17 mouse cellular contexts compared by ENCODE assay signal in the genomic region with DNA sequence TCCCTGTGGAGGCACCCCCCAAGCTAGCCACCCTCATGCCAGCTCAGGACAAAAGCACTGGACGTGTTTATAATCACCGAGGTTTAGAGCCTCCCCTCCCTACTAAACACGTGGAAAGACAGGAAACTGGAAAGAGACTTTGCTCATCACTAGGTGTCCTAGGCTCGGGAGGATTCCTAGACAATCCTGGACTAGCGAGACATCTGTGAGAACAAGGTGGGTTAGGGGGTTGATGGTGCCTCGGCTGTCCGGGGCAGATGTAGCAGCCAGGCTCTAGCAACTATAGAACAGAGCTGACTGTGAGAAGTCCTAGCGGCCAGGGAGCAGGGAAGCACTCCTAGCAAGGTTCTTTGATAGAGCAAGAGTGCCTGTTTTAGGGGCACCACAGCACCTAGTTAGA. TPM values are rescaled to one million over a fixed set of nuclear protein-coding genes. Genes with fewer than 3 reads are reported as not detected.
DNase-seq lines count a peak whose midpoint lies in the region; ATAC-seq and TF ChIP-seq lines count a peak whose summit lies in the region.
"Had no signal": no experiment of that assay in that cellular context is flagged by ENCODE, and none has a peak within 500 bp of the region (broad histone marks: within the 10 kb centered on the region; RNA-seq: fewer than 3 reads in every experiment).

No protein-coding gene starts in this region.

- H3K9me3 ChIP-seq in heart, embryonic 13.5 days = no peaks in the 10 kb centered on the region
- H3K9me3 ChIP-seq in ES-E14 (ENCODE audit: control insufficient read depth, insufficient read depth, low read depth, low read length) = no peaks in the 10 kb centered on the region
- H3K9me3 ChIP-seq: forebrain, embryonic 15.5 days; megakaryocyte, embryonic 14.5 days had no signal

- 0 out of 2 replicates have a peak overlapping the region, but pooled peaks have one; percentile 14 for H3K9ac ChIP-seq in heart, embryonic 13.5 days
- H3K9ac ChIP-seq in ES-E14 (ENCODE audit: insufficient read depth, low read depth, low read length, poor library complexity, severe bottlenecking) = peak overlapping the region; percentile 12; the same call in 1 of the 2 replicates
- H3K9ac ChIP-seq: forebrain, embryonic 15.5 days; liver, embryonic 14.5 days had no signal

- H3K4me2 ChIP-seq in heart, embryonic 13.5 days = no peak overlapping the region
- H3K4me2 ChIP-seq: forebrain, embryonic 15.5 days had no signal

- in situ Hi-C loops in ES-E14 (cut with MboI; ENCODE audit: low sequenced_read_pairs in 2 of 2, unreplicated experiment in 2 of 2) = no loop called here

- TF ChIP-seq CTCF in layer of hippocampus, adult 2 months (conservative IDR thresholded peaks at IDR 0.05) = no peak
- no peak for TF ChIP-seq CTCF in embryonic fibroblast, embryonic 13.5 days (IDR thresholded peaks at IDR 0.05; ENCODE audit: borderline replicate concordance, insufficient read depth, low read length)

- no peak overlapping the region for H3K4me3 ChIP-seq in heart, embryonic 13.5 days
- no peak overlapping the region for H3K4me3 ChIP-seq in layer of hippocampus, adult 2 months
- no peak overlapping the region for H3K4me3 ChIP-seq in ES-E14 (ENCODE audit: insufficient read depth in 1 of 2, low read depth in 1 of 2, low read length in 2 of 2, poor library complexity in 1 of 2, severe bottlenecking in 1 of 2)
- H3K4me3 ChIP-seq in embryonic fibroblast, embryonic 13.5 days (ENCODE audit: insufficient read depth, low read length) = no peak overlapping the region
- H3K4me3 ChIP-seq: forebrain, embryonic 15.5 days; megakaryocyte, embryonic 14.5 days had no signal

- H3K27ac ChIP-seq in heart, embryonic 13.5 days (replicated peaks) = no peak overlapping the region
- H3K27ac ChIP-seq in layer of hippocampus, adult 2 months = peak overlapping the region; percentile 69
- peak overlapping the region; percentile 2; the same call in 1 of the 2 replicates for H3K27ac ChIP-seq in ES-E14 (ENCODE audit: insufficient read depth, low read depth, low read length, poor library complexity, severe bottlenecking)
- H3K27ac ChIP-seq in embryonic fibroblast, embryonic 13.5 days (ENCODE audit: insufficient read depth, low read length) = 0 out of 2 replicates have a peak overlapping the region, but pooled peaks have one; percentile 7
- H3K27ac ChIP-seq: forebrain, embryonic 15.5 days; liver, embryonic 14.5 days had no signal

- ATAC-seq in heart, embryonic 13.5 days (ENCODE audit: extremely low read depth, insufficient number of reproducible peaks, low FRiP score, low TSS enrichment) = no peak
- ATAC-seq: CD4-positive, CD25-positive, alpha-beta regulatory T cell, adult 4 months; forebrain, embryonic 15.5 days had no signal

- TF ChIP-seq POLR2A in embryonic fibroblast, embryonic 13.5 days (IDR thresholded peaks at IDR 0.05; ENCODE audit: low read depth, low read length) = peak; percentile 4; the same call in 1 of the 2 replicates

- H3K27me3 ChIP-seq in heart, embryonic 13.5 days (replicated peaks) = peaks cover 16% of the 10 kb centered on the region
- H3K27me3 ChIP-seq: forebrain, embryonic 15.5 days had no signal

- WGBS in heart, embryonic 13.5 days = 42% methylated on average over 8 of the region's 8 CpGs

- peaks cover 44% of the 10 kb centered on the region for H3K4me1 ChIP-seq in heart, embryonic 13.5 days
- H3K4me1 ChIP-seq in ES-E14 (ENCODE audit: control insufficient read depth in 2 of 2, insufficient read depth in 2 of 2, low read length in 2 of 2, poor library complexity in 1 of 2) = peaks cover 0 to 27% of the 10 kb centered on the region in 2 experiments; a peak in 2 of 4 replicates
- peaks cover 7% of the 10 kb centered on the region for H3K4me1 ChIP-seq in embryonic fibroblast, embryonic 13.5 days (ENCODE audit: control insufficient read depth, insufficient read depth, low read length)

- H3K36me3 ChIP-seq in heart, embryonic 13.5 days = peaks cover 42% of the 10 kb centered on the region
- H3K36me3 ChIP-seq in ES-E14 (ENCODE audit: control insufficient read depth, insufficient read depth, low read length, poor library complexity, severe bottlenecking) = peaks cover 45% of the 10 kb centered on the region

- DNase-seq in heart, adult 9 months (ENCODE audit: low spot score in 2 of 2) = no peak
- no peak for DNase-seq in layer of hippocampus, adult 2 months (ENCODE audit: low spot score in 2 of 2)
- no peak for DNase-seq in layer of hippocampus, adult 11-12 months (ENCODE audit: low spot score)
- DNase-seq in ES-E14 (ENCODE audit: low read depth, low spot score) = no peak
- DNase-seq in frontal cortex, adult 2 months (ENCODE audit: extremely low spot score in 1 of 2, low spot score in 1 of 2) = no peak
- DNase-seq: cerebellum, adult 11 months; gastrocnemius, postnatal 10 days; layer of hippocampus, adult 9-11 months; lung, postnatal 10 days; right cerebral cortex, postnatal 4 days had no signal

TF ChIP-seq in ES-E14, 5 proteins besides CTCF, POLR2A, EP300 and RAD21:
- TF ChIP-seq CHD2 (IDR thresholded peaks at IDR 0.05; ENCODE audit: low read depth, low read length) = no peak
- no peak for TF ChIP-seq HCFC1 (IDR thresholded peaks at IDR 0.05; ENCODE audit: borderline replicate concordance, insufficient read depth, low read length)
- TF ChIP-seq ZC3H11A (IDR thresholded peaks at IDR 0.05; ENCODE audit: borderline replicate concordance, low read depth, low read length) = no peak
- TF ChIP-seq ZNF384 (IDR thresholded peaks at IDR 0.05; ENCODE audit: low read depth, low read length) = no peak
- no peak for TF ChIP-seq MAFK (IDR thresholded peaks at IDR 0.05; ENCODE audit: insufficient read depth, low read depth, low read length)

RNA-seq across cellular contexts. Expression of a gene that starts 1.1 kb away (rescaled TPM):
- polyA plus RNA-seq in heart, embryonic 13.5 days (2015; fragmentation: Nextera tagmentation; extraction: Ambion mirVana) = 7.5 and 7.7 TPM in 2 replicates
- total RNA-seq in layer of hippocampus, adult 2 months (2021) = 10 to 100 TPM; 24.4 to 27.8 TPM
- total RNA-seq in ES-E14 (2012; rRNA removed) = 16.7 and 40.0 TPM in 2 replicates
- polyA plus RNA-seq in embryonic fibroblast, embryonic 13.5 days (2011; ENCODE audit: insufficient read length, low read depth, missing spikeins) = 26.9 and 28.0 TPM in 2 replicates
- polyA plus RNA-seq in frontal cortex, adult 2 months (2012; rRNA removed) = 19.0 and 20.1 TPM in 2 replicates

RNA-seq across cellular contexts. Expression of a gene that starts 5.9 kb away (rescaled TPM):
- 754 and 817 TPM in 2 replicates for polyA plus RNA-seq in heart, embryonic 13.5 days (2015; fragmentation: Nextera tagmentation; extraction: Ambion mirVana)
- 100 to 1,000 TPM; 905 to 943 TPM for total RNA-seq in layer of hippocampus, adult 2 months (2021)
- total RNA-seq in ES-E14 (2012; rRNA removed) = 2,560 and 3,102 TPM in 2 replicates
- polyA plus RNA-seq in embryonic fibroblast, embryonic 13.5 days (2011; ENCODE audit: insufficient read length, low read depth, missing spikeins) = 1,513 and 1,676 TPM in 2 replicates
- 1,969 and 2,066 TPM in 2 replicates for polyA plus RNA-seq in frontal cortex, adult 2 months (2012; rRNA removed)

RNA-seq across cellular contexts. Expression of a gene that starts 53.0 kb away (rescaled TPM):
- polyA plus RNA-seq in heart, embryonic 13.5 days (2015; fragmentation: Nextera tagmentation; extraction: Ambion mirVana) = 0.13 and 0.36 TPM in 2 replicates
- 1 to 10 TPM; 1.4 to 1.5 TPM for total RNA-seq in layer of hippocampus, adult 2 months (2021)
- 0.71 and 2.6 TPM in 2 replicates for total RNA-seq in ES-E14 (2012; rRNA removed)
- 0.61 and 0.70 TPM in 2 replicates for polyA plus RNA-seq in embryonic fibroblast, embryonic 13.5 days (2011; ENCODE audit: insufficient read length, low read depth, missing spikeins)
- polyA plus RNA-seq in frontal cortex, adult 2 months (2012; rRNA removed) = 2.5 and 2.9 TPM in 2 replicates
- total RNA-seq: hematopoietic stem cell, adult 5-6 weeks had no signal
- polyA plus RNA-seq: CD4-positive, CD25-positive, alpha-beta regulatory T cell, adult 4 months had no signal
